Mouse (Mus musculus) lung, postnatal 0 days (tissue): ENCODE results near the gene Arih2. TPM values are rescaled to one million over a fixed set of nuclear protein-coding genes. Genes with fewer than 3 reads are reported as not detected.

ENCODE experiments used
- ATAC-seq: fragments of 200-750 bp; cut with Nextera tagmentation; 2 replicates; pipeline ENCODE4 v1.8.0; 2017; ENCODE audit warnings: moderate library complexity
- DNase-seq: peaks from one replicate; pipeline ENCODE4 v3.0.0-alpha.2; 2016; ENCODE audit warnings: low spot score
- H3K27ac ChIP-seq: fragments of 300-500 bp; sonication (generic); 2 replicates; pipeline ENCODE4 v1.5.1; 2014; ENCODE audit warnings: antibody characterized with exemption, mild to moderate bottlenecking, low read length, mixed read lengths
- H3K27me3 ChIP-seq: fragments of 300-500 bp; sonication (generic); replicated peaks from 2 replicates; pipeline ENCODE4 v1.6.1; 2014; ENCODE audit warnings: low read length, mixed read lengths; ENCODE audit not compliant: insufficient read depth
- H3K36me3 ChIP-seq: fragments of 300-500 bp; sonication (generic); 2 replicates; pipeline ENCODE4 v1.6.1; 2014; ENCODE audit warnings: low read length, mixed read lengths; ENCODE audit not compliant: insufficient read depth
- H3K4me1 ChIP-seq: fragments of 300-500 bp; sonication (generic); 2 replicates; pipeline ENCODE4 v1.6.1; 2014; ENCODE audit warnings: antibody characterized with exemption, low read depth, low read length, mixed read lengths; ENCODE audit not compliant: insufficient read depth
- H3K4me2 ChIP-seq: fragments of 300-500 bp; sonication (generic); replicated peaks from 2 replicates; pipeline ENCODE4 v1.6.1; 2014; ENCODE audit warnings: low read depth, mild to moderate bottlenecking, low read length, moderate library complexity, mixed read lengths
- H3K4me3 ChIP-seq: fragments of 300-500 bp; sonication (generic); 2 replicates; pipeline ENCODE4 v1.5.1; 2014; ENCODE audit warnings: low read depth, low read length
- H3K9ac ChIP-seq: fragments of 300-500 bp; sonication (generic); replicated peaks from 2 replicates; pipeline ENCODE4 v1.6.1; 2014; ENCODE audit warnings: low read depth, mild to moderate bottlenecking
- H3K9me3 ChIP-seq: fragments of 300-500 bp; sonication (generic); 2 replicates; pipeline ENCODE4 v1.6.1; 2016; ENCODE audit warnings: low read length, mixed read lengths
- CTCF ChIP-seq: IDR thresholded peaks from 2 replicates; pipeline ENCODE4 v1.5.1; 2016; ENCODE audit warnings: antibody characterized with exemption, mild to moderate bottlenecking
- EP300 ChIP-seq: IDR thresholded peaks from 2 replicates; pipeline ENCODE4 v1.6.1; 2016; ENCODE audit warnings: antibody characterized with exemption, mild to moderate bottlenecking, control low read depth
- WGBS: fragments of 180-500 bp; shearing (Covaris S2); extraction: QIAGEN DNeasy Blood & Tissue Kit; methylation state at CpG from one replicate; pipeline ENCODE4 v1.1.7; 2014; 5-methylcytosine and 5-hydroxymethylcytosine counted together
- polyA plus RNA-seq: library from polyadenylated mRNA; unstranded; fragments of >200 nt; fragmentation: Nextera tagmentation; extraction: Ambion mirVana; gene quantifications from 2 replicates; pipeline ENCODE4 v1.2.1, GENCODE M21; 2015

Gene Arih2
- polyA plus RNA-seq, 1 experiment from 2014 or later: 31.1 TPM

DNA sequence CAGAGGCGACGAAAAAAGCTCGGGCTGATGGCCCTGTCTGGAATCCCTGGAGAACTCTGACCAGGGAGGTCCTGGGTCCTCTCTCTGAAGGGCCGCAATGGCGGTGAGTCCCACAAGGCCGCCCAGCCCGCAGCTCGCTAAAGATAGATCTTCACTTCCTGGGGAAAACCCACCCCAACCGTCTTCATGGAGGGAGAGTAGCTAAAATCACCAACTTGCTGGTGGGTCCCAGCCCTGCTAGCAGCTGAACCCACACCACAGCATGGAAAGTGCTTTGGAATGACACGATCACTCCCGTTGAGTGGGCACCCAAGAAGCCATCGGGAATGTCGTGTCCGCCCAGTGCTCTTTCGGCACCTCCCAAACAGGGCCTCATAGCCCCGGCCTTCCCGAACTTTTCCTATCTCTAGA lies 80.7 kb downstream of the Arih2 start:
- Histone ChIP-seq H3K27me3 (no peaks in the 10 kb centered on the region), H3K9ac (no peak overlapping the region), H3K27ac (peak overlapping the region; percentile 97; the same call in 1 of the 2 replicates), H3K4me1 (peaks cover 13% of the 10 kb centered on the region; the same call in 1 of the 2 replicates), H3K36me3 (peaks cover 15% of the 10 kb centered on the region), H3K4me2 (peak overlapping the region; percentile 97), H3K9me3 (no peaks in the 10 kb centered on the region), H3K4me3 (peak overlapping the region; percentile 74; the same call in 1 of the 2 replicates)
- 69% methylated on average over 17 of the region's 17 CpGs for WGBS
- peak; percentile 4 for DNase-seq
- no peak for ATAC-seq
- no peak for TF ChIP-seq EP300
- TF ChIP-seq CTCF: no peak

DNA sequence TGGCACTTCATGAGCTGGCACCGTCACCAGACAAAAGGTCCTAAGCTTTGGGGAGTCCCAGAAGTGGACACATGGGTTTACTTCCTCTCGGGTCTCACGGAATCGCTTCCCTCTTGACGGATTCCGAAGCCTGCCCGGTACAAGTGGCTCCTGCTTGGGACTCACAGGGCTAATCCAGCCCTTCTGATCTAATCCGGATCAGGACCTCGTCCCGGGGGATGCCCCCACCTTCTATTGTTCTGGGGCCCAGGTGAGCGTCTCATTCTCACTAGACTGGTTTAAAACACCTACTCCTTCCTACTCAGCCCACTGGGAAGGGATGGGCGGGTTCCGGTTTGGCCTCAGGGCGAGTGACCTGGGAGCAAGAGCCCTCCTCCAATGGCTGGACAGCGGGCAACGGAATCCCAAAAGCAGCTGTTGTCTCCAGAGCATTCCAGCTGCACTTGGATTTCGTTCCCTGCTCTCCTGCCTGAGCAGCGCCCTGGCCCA lies 81.2 kb downstream of the Arih2 start:
- ATAC-seq (no peak), DNase-seq (peak; percentile 51)
- Histone ChIP-seq H3K36me3 (peaks cover 15% of the 10 kb centered on the region), H3K4me1 (peaks cover 13% of the 10 kb centered on the region; the same call in 1 of the 2 replicates), H3K9ac (peak overlapping the region; percentile 73), H3K27me3 (no peaks in the 10 kb centered on the region), H3K4me3 (peak overlapping the region; percentile 74), H3K9me3 (no peaks in the 10 kb centered on the region), H3K27ac (peak overlapping the region; percentile 97), H3K4me2 (peak overlapping the region; percentile 97)
- TF ChIP-seq CTCF (no peak), EP300 (no peak)
- WGBS: 11% methylated on average over 18 of the region's 18 CpGs

DNA sequence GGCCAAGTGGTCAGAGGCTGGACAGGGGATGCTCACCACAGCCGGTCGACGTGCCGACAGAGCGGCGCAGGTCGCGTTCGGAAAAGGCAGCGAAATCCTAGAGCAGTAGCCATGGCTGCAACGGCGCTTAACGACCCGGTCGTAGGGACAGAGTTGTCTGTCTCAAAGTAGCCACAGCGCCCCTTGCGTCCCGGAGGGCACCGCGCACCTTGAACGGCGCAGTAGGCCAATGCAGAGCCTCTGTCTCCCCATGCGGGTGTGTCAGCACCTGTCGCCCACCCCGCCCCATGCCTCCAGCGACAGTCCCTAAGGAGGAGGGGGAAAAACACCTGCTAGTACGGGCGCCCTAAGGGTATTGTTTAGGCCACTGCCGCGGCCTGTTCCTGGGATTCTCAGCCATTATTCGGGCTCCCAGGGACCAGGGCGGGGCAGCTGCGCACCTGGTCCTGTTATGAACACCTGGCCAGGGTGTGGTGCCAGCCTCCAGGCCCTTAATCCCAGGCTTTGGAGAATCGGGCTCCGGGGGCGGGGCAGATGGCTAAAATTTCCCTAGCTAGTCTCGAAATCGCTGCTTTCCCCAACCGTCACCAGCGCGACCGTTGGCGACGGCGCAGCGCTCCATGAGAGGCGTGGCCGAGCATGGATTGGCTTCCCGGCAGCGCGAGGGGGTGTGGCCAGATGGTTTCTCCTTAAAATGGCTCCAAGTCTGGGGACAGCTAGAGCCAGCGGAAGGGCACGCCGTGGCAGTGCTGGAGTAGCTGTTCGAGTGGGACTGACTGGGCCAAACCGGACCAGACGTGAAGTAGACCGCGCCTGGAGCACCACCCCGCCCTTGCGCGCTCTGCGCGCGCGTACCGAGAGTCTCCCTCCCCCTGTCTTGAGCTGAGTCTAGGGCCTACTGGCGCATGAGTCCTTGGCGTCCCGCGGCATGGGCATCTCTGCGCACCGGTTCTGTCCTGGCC lies 82.1 kb downstream of the Arih2 start, which contains the start of gene Ndufaf3:
Gene Ndufaf3 (minus strand): TSS at position 620 of the 962 bp plus-strand sequence.
- Histone ChIP-seq H3K27ac (peak within 1 kb of the TSS; percentile 97), H3K36me3 (peaks cover 11% of the 10 kb centered on the region), H3K4me1 (peaks cover 13% of the 10 kb centered on the region; the same call in 1 of the 2 replicates), H3K4me2 (peak within 1 kb of the TSS; percentile 97), H3K9ac (peak within 1 kb of the TSS; percentile 73), H3K27me3 (no peaks in the 10 kb centered on the region), H3K4me3 (peak within 1 kb of the TSS; percentile 74), H3K9me3 (no peaks in the 10 kb centered on the region)
- DNase-seq: peak; percentile 98
- WGBS: under 1% methylated on average over 72 of the region's 73 CpGs
- TF ChIP-seq EP300: peak; percentile 28; the same call in 1 of the 2 replicates
- TF ChIP-seq CTCF: peak; percentile 97
- peak; percentile 90 for ATAC-seq

DNA sequence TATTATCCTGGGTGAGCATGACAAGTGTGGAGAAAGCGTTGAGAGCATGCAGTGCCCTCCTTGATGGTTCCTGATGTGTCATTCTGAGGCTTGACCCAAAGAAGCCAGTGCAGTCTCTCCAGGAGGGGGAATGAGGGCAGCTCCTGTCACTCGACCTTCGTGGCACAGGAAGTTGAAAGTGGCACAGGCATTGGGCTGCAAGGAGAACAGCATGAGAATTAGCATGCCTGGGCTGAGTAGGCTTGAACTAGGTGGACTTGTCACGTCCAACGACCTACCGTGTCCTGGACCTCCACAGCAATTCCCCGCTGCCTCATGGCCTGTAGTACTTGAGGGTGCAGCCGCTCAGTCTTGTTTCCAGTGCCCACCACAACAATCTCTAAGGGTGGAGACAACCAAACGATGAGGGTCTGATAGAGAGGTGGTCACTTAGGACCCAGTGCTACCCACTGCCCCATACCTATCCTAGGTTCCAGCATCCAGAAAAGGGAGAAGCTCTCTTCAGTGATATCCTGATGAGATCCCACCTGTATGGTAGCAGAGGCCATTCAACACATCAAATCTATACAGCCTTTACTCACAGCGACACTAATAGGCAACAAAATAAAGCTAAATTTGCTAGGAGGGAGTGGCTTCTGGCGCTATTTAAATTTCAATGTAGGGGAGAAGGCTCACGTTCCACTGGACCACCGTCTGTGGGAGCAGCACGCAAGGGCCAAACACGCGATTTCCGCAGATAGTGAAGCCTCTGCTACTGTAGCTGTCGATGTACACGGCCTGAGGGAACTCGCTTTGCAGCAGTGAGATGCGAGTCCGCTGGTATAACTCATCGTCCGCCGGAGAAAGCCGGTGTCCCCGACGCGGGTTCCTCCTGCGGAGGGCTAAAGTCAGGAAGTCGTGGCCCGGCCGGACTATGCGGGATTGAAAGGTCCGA lies 83.0 kb downstream of the Arih2 start:
- H3K9ac ChIP-seq: peak overlapping the region; percentile 73
- H3K4me1 ChIP-seq: peaks cover 13% of the 10 kb centered on the region; the same call in 1 of the 2 replicates
- ATAC-seq (no peak), DNase-seq (peak; percentile 19)
- no peaks in the 10 kb centered on the region for H3K27me3 ChIP-seq
- H3K36me3 ChIP-seq: peaks cover 5% of the 10 kb centered on the region; the same call in 1 of the 2 replicates
- TF ChIP-seq EP300: no peak
- H3K9me3 ChIP-seq: no peaks in the 10 kb centered on the region
- H3K27ac ChIP-seq: peak overlapping the region; percentile 97
- H3K4me2 ChIP-seq: peak overlapping the region; percentile 97
- WGBS: 11% methylated on average over 35 of the region's 35 CpGs
- H3K4me3 ChIP-seq: peak overlapping the region; percentile 74

DNA sequence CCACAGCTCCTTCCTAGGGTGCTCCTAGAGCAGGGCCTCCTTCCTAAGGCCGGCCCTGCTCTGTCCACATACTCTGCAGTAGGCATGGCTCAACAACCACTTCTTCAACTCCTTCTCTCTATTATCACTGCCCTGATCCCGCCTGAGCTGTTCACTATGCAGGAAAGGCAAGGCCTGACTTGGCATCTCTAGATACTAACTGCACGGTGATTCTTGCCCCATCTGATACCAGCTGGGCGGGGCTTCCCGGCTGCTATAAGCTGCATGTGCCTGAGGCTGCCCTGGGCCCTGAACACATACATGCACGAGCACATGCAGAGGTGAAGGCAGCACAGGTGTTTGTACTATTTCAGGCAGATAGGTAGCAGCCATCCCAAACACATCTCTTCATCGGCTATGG lies 85.1 kb downstream of the Arih2 start:
- no peak for ATAC-seq
- WGBS: 73% methylated on average over 7 of the region's 7 CpGs

More for the DNA sequence above, 85.1 kb downstream of the Arih2 start:
- no peak overlapping the region for H3K4me2 ChIP-seq
- peaks cover 6% of the 10 kb centered on the region; the same call in 1 of the 2 replicates for H3K36me3 ChIP-seq
- H3K4me1 ChIP-seq: peaks cover 13% of the 10 kb centered on the region; the same call in 1 of the 2 replicates
- TF ChIP-seq EP300 (no peak), CTCF (no peak)
- no peak overlapping the region for H3K9ac ChIP-seq
- H3K27ac ChIP-seq: no peak overlapping the region
- H3K4me3 ChIP-seq: no peak overlapping the region
- no peaks in the 10 kb centered on the region for H3K27me3 ChIP-seq
- no peaks in the 10 kb centered on the region for H3K9me3 ChIP-seq
- DNase-seq: no peak
